Mouse (Mus musculus) spleen, adult 2 months (tissue): ENCODE results near the gene Plekhm1.

Source experiments
- CTCF ChIP-seq: fragments of 200-500 bp; IDR thresholded peaks from 2 replicates; pipeline ENCODE4 v1.5.1; 2011; ENCODE audit warnings: mild to moderate bottlenecking, inconsistent platforms; ENCODE audit not compliant: insufficient read depth, insufficient read length, insufficient replicate concordance; ENCODE audit errors: extremely low read depth
- POLR2A ChIP-seq: fragments of 200-500 bp; IDR thresholded peaks from 2 replicates; pipeline ENCODE4 v1.6.1; 2011; ENCODE audit warnings: low read depth, low read length, inconsistent platforms

DNA sequence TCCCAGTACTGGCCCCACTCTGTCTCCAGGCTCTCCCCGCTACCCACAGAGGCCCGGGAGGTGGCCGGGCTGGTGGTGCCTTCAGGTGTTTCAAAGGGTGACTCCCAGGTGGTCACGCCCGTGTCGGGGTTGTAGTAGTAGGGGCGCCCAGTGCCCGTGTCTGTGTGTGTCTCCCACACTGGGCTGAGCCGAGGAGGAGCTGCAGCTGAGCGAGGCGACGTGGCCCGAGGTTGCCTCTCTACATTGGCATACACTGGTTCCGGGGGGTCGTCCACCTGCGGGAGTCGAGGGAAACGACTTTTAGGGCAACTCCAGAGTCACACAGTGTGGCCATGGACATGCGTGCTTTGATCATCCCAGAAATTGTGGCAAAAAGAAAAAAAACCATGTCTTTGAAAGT lies 72.4 kb downstream of the Plekhm1 start:
- no peak for TF ChIP-seq CTCF
- TF ChIP-seq POLR2A, result no peak
